Mouse (Mus musculus) heart, adult 11 months (tissue): ENCODE measurements around the gene Tpsab1.
A peak's percentile ranks its signal among the peaks of the same experiment; 100 is the strongest.

Experiments used
- DNase-seq: peaks from one replicate; pipeline ENCODE4 v3.0.0; 2022

Tpsab1 gene

DNA sequence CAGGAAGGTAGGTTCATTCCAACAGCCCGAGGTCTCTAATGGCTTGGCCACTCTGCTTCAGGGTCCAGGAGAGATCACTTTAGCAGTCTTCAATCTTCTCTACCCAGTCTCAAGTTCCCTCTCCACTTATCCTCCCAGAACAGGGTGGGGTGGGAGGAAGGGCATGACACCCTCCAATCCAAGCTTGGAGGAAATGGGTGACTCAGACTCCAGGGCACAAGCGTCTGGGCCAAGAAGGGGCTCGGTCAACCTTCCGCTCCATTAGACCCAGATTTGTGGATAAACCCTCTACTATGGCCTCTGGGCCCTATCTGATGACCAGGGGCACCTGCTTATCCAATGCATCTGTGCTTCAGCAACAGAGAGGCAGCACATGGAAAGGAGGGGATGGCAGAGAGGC, at the start of gene Tpsab1:
Gene Tpsab1 (minus strand): TSS at position 101 of the 400 bp plus-strand sequence.
- DNase-seq: no peak

DNA sequence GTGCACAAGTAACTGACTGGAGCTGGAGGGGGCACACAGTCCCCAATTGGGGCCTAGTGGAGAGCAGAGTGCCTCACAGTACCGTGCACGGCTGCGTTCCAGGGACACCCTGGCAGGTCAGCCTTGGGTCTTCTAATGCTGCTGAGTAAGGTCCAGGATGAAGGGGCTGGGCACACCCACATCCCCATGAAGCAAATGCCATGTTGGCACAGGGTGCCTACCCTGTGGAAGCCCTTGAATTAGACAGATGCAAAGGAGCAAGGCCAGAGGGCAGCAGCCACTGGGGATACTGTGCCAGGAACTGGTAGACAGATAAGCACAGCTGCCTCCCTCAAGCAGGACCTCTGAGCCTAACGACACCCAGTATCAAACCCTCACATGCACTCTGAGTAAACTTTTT, 49.2 kb upstream of the Tpsab1 start:
- no peak for DNase-seq

DNA sequence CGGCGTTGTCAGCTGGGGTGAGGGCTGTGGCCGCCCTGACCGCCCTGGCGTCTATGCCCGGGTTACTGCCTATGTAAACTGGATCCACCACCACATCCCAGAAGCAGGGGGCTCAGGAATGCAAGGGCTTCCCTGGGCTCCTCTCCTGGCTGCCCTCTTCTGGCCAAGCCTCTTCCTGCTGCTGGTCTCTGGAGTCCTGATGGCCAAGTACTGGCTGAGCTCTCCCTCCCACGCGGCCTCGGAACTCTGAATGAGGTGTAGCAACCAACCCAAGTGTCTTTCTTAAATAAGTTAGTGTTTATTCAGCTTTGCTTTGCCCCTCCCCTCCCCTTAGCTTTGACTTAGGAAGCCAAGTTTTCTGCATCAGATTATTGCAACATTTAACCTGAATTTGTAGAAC, 28.6 kb upstream of the Tpsab1 start:
- no peak for DNase-seq

DNA sequence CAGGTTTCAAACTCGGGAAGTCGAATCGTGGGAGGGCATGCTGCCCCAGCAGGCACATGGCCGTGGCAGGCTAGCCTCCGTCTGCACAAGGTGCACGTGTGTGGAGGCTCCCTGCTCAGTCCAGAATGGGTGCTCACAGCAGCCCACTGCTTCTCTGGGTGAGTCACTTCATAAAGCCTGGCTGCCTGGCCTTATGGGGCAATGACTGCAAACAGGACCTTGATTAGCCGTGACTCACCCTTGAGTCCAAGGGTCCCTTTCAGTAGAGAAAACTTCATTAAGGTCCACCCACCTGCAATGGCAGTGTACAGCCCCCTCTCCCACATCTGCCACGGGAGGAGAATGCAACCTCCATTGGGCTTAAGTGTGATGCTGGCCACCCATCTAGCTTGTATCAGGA, 27.1 kb upstream of the Tpsab1 start:
- DNase-seq: no peak

DNA sequence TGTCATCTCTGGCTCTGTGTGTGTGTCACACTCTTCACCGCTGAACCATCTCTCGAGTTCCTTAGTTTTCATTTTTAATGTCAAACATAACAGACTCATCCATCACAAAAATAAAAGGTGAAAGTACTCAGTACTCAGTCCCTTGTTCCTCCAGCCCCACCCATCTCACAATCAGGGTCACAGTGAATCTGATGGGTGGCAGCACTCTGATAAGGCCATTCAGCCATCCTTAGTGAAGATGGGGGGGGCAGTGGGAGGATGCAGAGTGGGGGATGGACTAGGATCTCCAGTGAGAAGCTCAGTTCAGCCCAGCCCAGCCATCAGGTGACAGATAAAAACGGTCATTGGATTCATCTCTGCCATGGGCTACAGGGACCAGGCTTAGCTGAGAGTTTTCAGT, 23.6 kb upstream of the Tpsab1 start, which contains the start of gene Tpsg1:
Gene Tpsg1 (plus strand): TSS at position 301 of the 400 bp plus-strand sequence.
- DNase-seq: no peak

DNA sequence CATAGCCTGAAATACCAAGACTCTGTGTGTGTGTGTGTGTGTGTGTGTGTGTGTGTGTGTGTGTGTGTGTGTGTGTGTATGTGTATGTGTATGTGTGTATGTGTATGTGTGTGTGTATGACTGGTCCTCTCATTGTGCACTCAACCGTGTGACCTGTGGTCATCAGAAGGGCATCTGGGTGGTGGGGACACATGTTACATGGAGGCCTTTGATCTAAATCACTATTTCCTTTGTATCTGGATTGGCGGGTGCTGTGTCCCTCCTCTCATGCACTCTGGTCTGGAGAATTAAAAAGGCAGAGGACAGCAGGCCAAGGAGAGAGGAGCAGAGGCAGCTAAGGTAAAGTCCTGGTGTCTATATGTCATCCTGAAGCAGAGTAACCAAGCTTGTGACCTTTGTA, 20.6 kb upstream of the Tpsab1 start, which contains the start of gene Tpsb2:
Gene Tpsb2 (plus strand): TSS at position 301 of the 400 bp plus-strand sequence.
- no peak for DNase-seq

DNA sequence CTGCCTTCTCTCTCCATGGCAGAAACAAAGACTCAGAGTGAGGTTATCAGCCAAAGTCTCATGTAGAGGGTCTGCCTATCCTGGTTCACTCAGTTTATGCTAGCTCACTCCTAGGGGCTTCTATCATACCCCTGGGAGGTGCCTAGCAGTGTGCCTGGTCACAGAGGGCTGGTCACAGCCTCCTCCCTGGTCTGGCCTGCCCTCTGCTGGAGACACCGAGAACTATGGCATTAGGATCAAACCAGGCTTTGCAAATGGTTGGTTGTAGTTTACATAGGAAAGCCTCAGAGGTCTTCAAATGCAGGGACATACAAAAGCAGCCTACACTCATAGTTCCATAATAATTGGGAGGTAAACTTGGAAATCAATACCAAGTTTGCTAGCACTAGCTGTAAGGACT, 18.4 kb upstream of the Tpsab1 start:
- DNase-seq: no peak

DNA sequence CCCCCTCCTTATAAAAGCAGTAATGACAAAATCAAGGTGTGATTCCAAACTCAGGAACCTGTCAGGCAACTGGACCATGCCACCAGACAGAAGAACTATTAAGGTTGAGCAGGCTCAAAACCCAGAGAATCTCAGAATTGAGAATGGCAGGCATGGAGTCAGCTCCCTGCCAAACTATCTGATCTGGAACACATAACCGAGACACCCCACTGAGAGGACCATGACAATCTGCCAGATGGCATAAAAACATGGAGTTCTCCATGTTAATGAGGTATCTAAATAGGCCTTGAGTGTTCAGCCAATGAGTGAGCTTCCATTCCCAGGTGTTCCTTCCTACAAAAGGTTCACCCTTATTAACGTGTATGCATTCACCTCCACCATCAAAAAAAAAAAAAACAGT, 15.9 kb upstream of the Tpsab1 start:
- DNase-seq: no peak

DNA sequence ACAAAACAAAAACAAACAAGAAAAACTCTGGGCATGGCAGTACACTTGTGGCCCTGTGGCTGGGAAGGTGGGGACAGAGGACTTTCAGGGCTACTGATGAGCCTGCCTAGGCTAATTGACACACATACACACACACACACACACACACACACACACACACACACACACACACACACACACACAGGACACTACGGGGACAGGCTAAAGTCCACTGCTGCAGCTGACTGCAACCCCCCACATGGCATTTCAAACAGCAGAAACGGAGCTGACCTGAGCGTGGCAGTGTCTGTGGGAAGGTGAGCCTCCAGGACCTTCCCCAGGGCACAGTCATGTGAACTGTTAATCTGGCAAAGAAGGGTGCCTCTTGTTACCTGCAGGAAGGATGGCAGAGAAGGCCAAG, 3.9 kb downstream of the Tpsab1 start:
- no peak for DNase-seq

DNA sequence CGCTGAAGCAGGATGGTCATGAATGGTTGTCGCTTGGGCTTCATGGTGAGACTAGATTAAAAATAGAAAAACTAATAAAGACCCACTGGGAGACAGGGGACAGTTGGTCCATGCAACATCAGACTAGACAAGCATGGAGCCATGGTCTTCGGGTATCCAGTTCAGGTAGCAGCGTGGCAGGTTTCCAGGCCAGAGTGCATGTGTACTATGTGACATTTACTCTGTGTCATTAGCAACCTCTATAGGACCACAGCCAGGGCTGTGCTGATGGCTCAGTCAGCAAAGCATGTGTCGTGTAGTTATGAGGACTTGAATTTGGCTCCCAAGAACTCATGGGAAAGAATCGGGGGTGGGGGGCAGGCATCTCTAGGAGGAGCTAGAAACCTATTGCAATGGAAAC, 5.4 kb downstream of the Tpsab1 start:
- DNase-seq: no peak

DNA sequence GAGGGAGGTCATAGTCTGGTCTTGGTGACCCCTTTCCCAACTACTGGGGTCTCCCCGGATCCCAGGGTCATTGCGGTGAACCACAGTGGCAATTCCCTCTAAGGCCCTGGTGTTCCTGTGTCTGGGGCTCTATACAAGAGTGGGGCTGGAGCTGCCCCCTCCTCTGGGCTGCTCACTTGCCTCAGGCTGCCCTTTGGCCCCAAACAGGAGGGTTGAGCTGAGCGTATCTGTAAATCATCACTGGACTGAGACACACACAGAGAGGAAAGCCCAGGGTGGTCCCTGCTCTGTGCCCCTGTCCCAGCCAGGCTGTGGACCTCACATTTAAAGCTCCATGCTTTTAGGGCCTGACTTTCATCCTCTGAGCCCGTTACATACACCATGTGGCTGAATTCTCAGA, 7.1 kb downstream of the Tpsab1 start:
- peak; percentile 70 for DNase-seq

DNA sequence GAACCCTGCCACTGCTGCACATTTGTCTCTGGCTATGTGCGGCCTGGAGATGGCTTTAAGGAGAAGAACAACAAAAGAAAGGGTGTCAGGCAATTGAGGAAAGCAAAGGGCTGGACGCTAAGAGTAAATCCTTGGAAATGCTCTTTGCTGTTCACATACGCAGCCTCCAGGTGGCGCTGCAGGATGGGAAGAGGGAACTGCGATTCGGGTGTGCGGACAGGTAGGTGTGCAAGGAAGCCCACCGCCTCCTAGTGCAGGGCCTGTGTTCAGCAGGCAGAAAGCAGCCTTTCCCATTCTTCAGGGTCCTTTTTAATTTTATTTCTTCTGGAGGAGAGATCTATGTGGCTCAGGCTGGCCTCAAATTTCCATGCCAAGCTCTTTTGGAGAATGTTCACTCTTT, 11.4 kb downstream of the Tpsab1 start:
- DNase-seq: peak; percentile 77

DNA sequence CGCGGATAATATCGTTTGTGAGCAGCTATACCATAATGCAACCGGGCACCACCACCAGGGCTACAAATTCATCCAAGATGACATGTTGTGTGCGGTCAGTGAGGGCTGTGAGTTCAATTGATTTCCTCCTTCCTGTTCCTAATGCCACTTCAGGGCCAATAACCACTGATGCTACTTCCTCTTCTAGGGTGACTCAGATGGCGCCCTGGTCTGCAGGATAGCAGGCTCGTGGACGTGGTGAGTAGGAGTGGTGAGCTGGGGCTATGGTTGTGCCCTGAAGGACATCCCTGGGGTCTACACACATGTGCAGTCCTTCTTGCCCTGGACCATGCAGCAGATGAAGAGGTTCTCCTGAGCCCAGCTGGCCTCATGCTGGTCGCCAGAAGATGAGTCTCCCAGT, 13.0 kb downstream of the Tpsab1 start:
- DNase-seq: peak; percentile 61

DNA sequence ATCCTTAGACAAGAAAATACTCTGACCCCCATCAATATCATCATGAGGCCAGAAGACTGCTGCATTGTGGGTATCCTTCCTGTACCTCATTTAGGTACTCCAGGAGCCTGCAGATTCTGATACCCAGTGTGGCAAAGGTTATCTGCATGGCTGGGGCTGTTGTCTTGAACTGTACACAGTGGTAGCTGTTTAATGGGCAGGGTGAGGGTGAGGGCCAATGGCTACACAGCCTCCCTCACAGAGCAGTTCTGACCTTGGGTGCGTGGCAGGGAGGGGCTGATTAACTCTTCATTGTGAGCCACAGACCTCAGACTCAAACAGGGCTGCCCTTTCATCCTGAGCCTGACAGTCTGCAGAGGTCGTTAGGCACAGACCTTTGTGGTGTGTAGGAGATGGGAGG, 22.4 kb downstream of the Tpsab1 start:
- DNase-seq: no peak

DNA sequence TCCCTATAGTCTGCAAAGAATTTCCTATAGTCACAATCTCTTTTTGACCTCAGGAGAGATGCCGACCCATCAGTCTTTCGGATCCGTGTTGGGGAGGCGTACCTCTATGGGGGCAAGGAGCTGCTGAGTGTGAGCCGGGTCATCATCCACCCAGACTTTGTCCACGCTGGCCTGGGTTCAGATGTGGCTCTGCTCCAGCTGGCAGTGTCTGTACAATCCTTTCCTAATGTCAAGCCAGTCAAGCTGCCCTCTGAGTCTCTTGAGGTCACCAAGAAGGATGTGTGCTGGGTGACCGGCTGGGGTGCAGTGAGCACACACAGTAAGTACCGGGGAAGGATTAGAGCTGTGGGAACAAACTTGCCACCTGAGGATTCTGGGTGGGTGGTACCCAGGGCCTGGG, 24.5 kb downstream of the Tpsab1 start:
- DNase-seq: no peak

DNA sequence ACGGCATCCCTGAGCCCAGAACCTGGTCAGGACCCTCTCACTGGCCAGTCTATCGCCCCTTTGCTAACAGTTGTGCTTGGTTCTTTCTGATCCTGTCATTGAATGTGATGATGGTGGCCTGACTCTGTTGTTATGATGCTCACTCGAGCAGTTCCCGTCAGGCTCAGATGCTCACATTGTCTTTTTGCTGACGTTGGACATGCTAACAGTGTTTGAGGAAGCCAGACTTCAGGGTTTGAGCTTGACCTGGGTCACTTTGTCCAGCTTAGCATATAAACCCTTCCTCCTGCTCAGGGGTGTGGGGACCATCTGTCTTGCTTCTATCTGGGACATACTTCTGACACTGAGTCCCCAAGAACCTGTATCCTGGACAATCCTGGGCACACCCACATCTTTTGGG, 27.0 kb downstream of the Tpsab1 start, which contains the start of gene Prss29:
Gene Prss29 (plus strand): TSS at position 301 of the 400 bp plus-strand sequence.
- DNase-seq: no peak

DNA sequence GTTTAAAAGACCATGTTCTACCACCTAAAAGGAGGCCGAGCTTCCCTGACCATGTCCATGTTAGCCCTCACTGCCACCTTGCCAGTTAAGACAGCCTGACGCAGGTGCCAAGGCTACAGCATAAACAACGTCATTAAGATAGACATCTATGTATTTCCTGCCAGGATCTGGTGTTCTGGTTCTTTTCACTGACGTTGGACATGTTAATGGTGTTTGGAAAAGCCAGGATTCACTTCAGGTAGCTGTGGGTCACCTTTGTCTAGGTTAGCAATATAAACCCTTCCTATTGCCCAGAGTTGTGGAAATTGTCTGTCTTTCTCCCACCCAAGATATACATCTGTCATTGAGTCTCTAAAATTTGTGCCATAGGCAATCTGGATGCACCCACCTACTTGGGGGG, 37.0 kb downstream of the Tpsab1 start, which contains the start of gene Prss28:
Gene Prss28 (plus strand): TSS at position 301 of the 400 bp plus-strand sequence.
- DNase-seq: no peak

DNA sequence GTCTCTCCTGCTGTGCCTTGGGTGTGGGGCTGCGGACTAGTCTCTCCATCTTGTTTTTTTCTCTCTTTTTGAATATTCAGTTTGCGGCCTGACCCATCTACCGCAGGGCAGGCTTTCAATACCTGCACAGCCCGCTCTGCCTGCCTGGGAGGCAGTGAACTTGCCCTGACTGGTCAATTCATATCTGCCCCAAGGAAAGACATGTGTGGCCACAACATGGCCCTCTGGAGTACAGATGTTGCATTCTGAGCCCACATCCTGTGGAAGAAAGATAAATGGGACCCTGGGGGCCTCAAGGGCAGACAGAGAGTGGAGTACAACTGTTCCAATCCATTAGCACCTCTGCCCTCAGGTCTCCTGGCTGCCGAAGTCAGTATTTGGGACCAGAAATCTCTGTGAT, 47.3 kb downstream of the Tpsab1 start, which contains the start of gene Prss34:
Gene Prss34 (plus strand): TSS at position 301 of the 400 bp plus-strand sequence.
- no peak for DNase-seq

DNA sequence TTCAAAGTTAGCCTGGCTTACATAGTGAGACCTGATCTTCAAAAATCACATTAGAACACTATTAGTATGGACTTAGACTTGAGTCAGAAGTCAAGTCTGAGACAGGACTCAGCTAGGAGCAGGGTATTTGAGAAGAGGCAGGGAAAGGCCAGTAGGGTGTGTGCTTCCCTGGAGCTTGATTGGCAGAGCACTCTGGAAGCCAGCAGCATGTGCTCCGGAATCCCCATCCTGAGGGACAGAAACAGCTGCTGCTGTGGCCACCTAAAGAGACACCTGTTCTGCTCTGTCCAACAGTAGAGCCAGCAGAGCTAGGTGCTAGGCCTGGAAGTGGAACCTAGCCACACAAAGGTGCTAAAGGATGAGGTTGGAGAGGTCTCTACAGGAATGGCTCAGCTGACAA, 51.3 kb downstream of the Tpsab1 start:
- DNase-seq: no peak

DNA sequence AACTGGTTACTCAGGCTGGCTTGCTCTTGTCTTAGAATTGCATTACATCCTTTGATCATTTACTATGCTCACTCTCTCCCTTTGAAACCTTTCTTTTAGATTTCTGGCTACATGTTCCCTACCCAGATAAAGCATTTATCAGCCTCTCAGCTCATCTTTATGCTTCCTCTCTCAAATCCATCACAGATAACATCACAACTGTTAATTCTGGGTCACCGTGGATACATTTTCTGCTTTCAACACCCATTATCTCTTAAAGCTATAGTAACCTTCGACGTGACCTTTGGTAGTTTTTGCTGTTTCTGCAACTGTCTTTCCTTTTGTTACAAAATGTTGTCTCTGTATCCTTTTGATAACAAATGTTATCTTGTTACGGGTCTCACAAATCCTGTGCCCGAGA, 51.9 kb downstream of the Tpsab1 start:
- DNase-seq: no peak
